Mouse (Mus musculus) Muller cell, postnatal 12 days (primary cell): ENCODE data around the gene Aurka.

Source experiments
- DNase-seq: peaks from one replicate; pipeline ENCODE4 v3.0.0-alpha.2; 2015; ENCODE audit errors: inconsistent ontology term

Gene Aurka

DNA sequence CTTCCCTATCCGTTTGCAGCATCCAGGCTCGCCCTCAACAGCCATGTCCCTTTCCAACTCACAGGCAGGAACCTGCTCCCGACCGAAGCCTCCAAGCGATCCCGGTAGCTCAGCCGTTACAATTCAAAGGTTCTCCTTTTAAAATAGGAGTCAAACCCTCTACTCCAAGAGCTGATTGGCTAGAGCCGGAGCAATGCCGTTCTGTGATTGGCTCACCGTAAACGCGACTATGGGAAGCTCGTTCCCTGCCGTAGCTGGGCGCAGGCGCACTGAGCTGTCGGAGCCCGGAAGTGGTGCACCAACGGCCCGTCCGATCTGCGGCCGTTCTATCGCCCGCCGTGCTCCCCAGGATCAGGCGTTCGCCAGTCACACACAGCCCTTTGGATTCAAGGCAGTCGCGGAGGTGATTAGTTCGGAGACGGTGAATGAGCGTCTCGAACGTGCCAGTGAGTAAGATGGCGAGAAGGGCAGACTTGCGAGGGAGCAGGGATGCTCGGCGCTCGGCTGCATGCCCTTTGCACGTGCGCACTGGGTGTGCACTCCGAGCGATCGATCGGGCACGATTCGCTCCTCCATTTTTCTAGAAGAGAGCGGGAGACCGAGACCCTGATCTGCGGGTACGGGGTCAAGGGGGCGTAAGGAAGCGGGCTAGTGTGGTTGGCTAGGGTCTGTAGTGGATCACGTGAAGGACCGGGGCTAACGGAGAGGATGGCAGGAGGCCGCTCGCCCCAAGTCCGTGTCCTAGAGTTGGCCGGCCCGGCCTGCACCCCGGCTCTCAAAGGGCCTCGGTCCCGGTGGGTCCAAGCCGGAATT lies at the start of gene Aurka, which contains the start of gene Cstf1:
Aurka (minus strand) TSS at position 125 of the 813 bp plus-strand sequence.
Cstf1 (plus strand) TSS at position 271 of the 813 bp plus-strand sequence.
- peak; percentile 96 for DNase-seq

DNA sequence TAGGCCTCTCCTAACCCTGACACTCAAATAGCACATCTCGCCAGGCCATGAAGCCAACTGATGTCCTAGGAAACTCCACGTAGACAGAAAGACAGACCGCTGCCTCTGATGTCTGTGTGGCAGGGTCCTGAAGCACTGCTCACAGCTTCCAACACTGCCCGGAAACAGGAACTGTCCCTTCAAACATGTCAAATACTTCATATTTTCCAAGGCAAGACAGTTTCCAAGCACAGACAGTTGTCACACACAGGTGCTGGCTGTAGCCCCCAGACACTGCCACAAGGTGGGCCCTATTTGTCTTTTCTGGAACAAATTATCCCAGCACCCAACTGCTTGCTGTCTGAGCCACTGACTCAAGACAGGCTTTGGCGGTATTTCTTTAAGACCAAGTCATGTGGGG lies 47.9 kb upstream of the Aurka start:
- DNase-seq = no peak

DNA sequence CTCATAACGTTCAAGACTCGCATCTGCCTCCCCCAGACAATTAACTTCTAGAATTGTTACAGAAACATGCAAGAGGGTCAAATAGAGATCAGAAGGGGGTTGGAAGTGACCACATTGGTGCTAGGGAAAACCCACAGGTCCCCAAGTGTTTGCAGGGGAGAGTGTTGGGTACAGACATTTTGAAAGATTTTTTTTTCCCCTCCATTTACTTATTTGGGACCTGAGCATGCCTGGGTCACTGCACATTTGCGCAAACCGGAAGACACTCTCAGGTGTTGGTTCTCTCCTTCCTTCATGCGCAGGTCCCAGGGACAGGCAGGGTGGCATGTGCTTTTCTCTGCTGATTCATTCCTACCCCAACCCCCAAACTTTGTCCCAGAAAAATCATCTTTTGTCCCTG lies 46.5 kb upstream of the Aurka start:
- no peak for DNase-seq

- DNase-seq = no peak
Observed at GRCm38 (mm10) chr2:172416218-172416617, 45.9 kb upstream of the Aurka start.

DNA sequence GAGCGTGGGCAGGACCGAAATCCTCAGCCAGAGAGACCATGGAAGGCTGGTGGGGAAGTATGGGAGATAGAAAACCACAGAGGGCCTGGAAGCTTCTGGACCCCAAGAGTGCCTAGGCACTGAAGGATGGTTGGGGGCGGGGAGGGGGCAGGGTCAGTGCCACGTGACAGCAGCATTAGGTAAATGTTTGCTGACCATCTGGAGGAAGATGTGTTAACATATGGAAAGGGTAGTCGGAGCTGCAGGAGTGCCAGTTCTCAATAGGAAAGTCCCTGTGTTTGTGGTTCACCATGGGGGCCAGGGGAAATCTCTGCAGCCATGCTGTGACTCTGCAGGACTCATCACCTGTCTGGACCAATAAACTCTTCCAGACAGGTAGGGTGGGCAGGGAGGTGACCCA lies 43.6 kb upstream of the Aurka start:
- DNase-seq = no peak

DNA sequence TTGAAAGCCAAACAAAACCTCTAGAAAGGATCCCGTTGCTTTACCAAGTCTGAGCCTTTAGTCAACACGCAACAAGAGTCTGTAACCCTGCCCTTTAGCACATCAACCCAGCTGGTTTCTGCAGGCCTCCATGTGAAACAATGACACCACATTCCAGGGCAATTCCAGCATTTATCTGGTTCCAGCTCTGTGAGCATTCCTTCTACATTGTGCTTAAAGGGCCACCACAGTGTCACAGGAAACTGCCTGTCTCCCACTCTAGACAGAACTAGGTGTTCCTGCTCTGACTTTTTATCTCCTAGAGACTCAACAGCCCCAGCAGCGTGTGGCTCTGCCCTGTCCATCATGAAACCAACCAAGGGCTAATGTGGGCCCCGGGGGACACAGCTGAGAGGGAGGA lies 42.9 kb upstream of the Aurka start:
- DNase-seq = peak; percentile 78

- peak; percentile 58 for DNase-seq
Observed at GRCm38 (mm10) chr2:172412454-172412853, 42.1 kb upstream of the Aurka start.

- peak; percentile 80 for DNase-seq
Observed at GRCm38 (mm10) chr2:172411091-172411490, 40.8 kb upstream of the Aurka start.

DNA sequence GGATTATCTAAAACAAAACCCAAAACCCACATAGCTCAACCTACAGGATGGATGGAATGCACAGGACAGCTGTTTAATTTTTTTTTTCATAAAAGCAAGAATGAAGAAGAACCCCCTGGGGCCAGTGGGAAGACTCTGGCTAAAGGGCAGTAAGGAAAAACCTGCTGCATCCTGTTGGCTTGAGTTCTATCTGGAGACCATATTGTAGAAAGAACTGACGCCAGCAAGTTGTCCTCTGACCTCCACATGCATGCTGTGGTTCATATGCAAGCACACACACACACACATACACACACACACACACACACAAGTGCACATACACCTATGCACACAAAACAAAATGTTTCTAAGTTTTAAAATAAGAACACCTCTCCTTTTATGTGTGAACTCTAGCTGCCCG lies 40.4 kb upstream of the Aurka start:
- DNase-seq = no peak

DNA sequence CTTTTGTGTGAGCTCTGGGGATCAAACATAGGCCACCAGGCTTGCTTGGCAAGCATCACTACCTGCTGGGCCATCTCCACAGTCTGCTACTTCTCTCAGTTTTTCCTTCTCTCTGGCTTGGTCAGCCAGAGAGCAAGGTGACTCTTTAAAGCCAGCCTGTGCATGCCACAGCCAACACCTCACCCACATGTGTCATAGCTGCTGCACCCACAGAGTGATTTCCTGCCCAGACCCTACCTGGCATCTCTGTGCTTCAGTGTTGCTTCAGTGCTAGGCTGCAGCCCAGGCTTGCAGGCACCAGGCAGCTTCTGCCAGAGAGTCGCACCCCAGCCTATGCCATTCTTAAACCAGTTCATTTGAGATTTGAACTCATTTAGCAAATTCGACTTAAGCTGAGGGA lies 37.2 kb upstream of the Aurka start:
- DNase-seq = no peak

DNA sequence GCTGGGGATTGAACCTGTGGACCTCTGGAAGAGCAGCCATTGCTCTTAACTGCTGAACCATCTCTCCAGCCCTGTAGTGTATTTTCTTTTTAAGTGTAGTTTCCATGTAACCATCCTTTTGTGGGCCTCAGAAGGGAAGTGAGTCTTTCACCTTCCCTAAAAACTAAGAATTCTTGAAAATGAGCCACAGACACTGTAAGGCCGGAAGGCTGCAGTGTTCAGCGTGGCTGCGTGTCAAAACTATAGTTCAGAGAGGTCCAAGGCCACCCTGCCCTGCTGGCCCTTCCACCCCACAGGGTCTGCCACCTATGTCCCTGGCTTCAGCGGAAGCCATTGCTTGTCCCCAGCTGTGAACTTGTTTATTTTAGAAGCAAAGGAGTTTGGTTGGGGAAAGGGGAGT lies 35.8 kb upstream of the Aurka start:
- no peak for DNase-seq

GRCm38 (mm10) chr2:172405011-172405410 lies 34.7 kb upstream of the Aurka start:
- no peak for DNase-seq

- no peak for DNase-seq
Observed at GRCm38 (mm10) chr2:172404239-172404638, 33.9 kb upstream of the Aurka start.

- DNase-seq = no peak
Observed at GRCm38 (mm10) chr2:172401116-172401825, 30.9 kb upstream of the Aurka start.

GRCm38 (mm10) chr2:172399901-172400300 lies 29.6 kb upstream of the Aurka start:
- DNase-seq = peak; percentile 24

DNA sequence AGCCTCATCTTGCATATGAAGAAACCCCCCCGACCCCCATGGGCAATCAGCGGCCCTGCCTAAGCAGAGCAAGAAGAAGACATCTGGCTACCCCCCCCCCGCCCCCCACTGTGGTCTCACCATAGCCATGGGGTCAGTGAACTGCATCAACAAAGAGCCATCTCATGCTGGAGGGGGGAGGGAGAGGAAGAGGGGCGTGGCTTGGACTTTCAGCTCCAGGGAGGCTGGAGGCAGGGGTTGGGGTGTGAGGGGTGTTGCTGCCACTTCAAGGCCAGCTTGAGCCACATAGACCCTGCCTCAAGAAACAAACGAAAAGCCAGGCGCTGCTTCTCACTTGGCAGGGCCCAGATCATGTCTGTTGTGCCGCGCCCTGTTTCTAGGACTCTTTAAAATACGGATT lies 25.6 kb upstream of the Aurka start:
- DNase-seq = no peak

DNA sequence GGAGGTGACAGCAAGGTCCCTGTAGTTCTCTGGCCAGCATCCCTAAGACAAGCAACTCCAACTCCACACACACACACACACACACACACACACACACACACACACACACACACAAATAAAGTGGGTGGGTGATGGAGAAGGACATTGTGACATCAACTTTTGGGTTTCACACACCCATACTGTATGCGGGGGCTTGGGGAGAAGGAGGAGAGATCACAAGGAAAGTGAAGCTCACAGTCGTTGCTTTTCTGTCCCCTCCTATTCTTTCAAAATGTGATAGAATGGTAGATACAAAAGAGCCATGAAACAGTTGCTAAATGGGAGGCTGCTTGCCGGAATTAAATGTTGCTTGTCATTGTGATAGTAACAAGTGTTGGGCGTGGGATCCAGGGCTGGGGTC lies 24.3 kb upstream of the Aurka start:
- no peak for DNase-seq

GRCm38 (mm10) chr2:172394052-172394392 lies 23.7 kb upstream of the Aurka start:
- no peak for DNase-seq

GRCm38 (mm10) chr2:172393391-172394051 lies 23.2 kb upstream of the Aurka start, which contains the start of gene Cass4:
Cass4 (plus strand) TSS chr2:172393794.
- no peak for DNase-seq

DNA sequence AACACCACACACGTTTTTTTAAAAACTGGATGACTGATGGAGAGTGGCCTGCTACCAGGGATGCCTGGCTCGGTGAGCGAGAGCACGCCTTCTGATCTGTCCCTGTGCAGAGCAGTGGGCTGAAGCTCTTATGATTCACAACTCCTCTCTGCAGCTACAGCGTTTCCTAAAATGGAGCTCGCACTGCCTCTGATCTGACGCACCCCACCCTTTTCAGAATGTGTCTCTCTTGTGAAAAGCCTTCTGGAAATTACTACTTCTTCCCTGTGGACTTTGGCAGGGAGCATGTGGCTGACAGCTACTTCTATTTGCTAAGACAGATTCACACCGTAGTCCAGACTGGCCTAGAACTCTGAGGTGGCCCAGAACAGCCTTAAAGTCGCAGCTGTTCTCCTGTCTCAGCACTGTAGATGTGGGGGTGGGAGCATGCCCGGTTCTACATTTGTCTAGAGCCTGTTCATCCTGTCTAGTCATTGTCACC lies 21.7 kb upstream of the Aurka start:
- no peak for DNase-seq

- no peak for DNase-seq
Observed at GRCm38 (mm10) chr2:172390341-172390740, 20.0 kb upstream of the Aurka start.

DNA sequence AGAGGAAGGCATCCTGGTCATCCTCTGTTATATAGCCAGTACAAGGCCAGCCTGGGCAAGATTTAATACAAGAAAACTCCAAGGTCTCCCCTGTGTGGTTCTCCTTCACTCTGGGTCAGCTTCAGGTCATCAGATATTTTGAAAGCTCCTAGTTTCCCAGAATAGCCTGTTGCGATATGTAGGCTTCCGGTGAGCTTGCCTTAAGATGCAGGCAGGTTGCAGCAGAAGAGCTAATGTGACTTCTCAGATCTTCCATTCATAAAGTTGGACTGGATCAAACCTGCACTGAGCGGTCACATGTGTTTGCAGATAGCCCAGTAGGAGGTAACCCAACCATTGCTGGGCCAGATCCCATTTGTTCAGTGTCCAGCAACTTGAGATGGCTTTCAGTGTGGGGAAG lies 14.4 kb upstream of the Aurka start:
- no peak for DNase-seq
